Mouse (Mus musculus) kidney, adult 2 months (tissue): Measurements from ENCODE around the gene Ltbp1.

Experiments used
- CTCF ChIP-seq: fragments of 200-500 bp; conservative IDR thresholded peaks from 2 replicates; pipeline ENCODE4 v1.5.1; 2011; ENCODE audit warnings: low read depth, mild to moderate bottlenecking, control low read depth, low read length, moderate library complexity, mixed read lengths; ENCODE audit not compliant: insufficient read depth, insufficient read length
- POLR2A ChIP-seq: fragments of 200-500 bp; IDR thresholded peaks from one replicate; pipeline ENCODE4 v1.6.1; 2011; ENCODE audit warnings: low read depth, low read length, control low read depth

DNA sequence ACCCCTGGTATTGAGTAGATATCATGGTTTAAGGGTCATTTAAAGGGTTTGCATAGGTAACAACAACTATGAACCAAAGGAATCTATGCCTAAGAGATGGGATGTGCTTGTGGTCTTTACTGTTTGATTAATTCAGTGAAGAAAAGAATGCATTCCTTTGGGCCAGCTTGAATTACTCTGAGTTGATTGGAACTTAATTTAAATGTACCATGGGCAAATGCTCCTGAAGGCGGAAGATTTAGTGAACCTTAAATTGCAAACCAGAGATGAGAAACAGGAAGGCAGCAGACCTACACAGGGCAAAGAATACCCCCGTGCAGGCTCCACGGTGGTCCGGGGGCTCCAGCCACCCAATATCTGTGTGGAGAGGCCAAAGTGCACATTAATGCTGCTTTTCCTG is 7.8 kb downstream of the Ltbp1 start:
- TF ChIP-seq CTCF (no peak), POLR2A (no peak)
